Mouse (Mus musculus) kidney, postnatal 0 days (tissue): ENCODE results near the gene Suclg2. TPM values are rescaled to one million over a fixed set of nuclear protein-coding genes. Genes with fewer than 3 reads are reported as not detected.

ENCODE experiments used
- ATAC-seq: fragments of 200-750 bp; cut with Nextera tagmentation; replicated peaks from 2 replicates; pipeline ENCODE4 v1.8.0; 2017; ENCODE audit warnings: low read depth, moderate number of reproducible peaks, moderate TSS enrichment, moderate library complexity; ENCODE audit not compliant: low FRiP score
- DNase-seq: peaks from one replicate; pipeline ENCODE4 v3.0.0-alpha.2; 2016; ENCODE audit warnings: low spot score
- H3K27ac ChIP-seq: fragments of 300-500 bp; sonication (generic); 2 replicates; pipeline ENCODE4 v1.5.1; 2014; ENCODE audit warnings: mild to moderate bottlenecking
- H3K27me3 ChIP-seq: fragments of 300-500 bp; sonication (generic); 2 replicates; pipeline ENCODE4 v1.6.1; 2014; ENCODE audit warnings: low read length, mixed read lengths; ENCODE audit not compliant: insufficient read depth
- H3K36me3 ChIP-seq: fragments of 300-500 bp; sonication (generic); 2 replicates; pipeline ENCODE4 v1.6.1; 2014; ENCODE audit warnings: low read length, mixed read lengths; ENCODE audit not compliant: insufficient read depth
- H3K4me1 ChIP-seq: fragments of 300-500 bp; sonication (generic); replicated peaks from 2 replicates; pipeline ENCODE4 v1.6.1; 2014; ENCODE audit warnings: antibody characterized with exemption, low read length, mixed read lengths; ENCODE audit not compliant: insufficient read depth
- H3K4me2 ChIP-seq: fragments of 300-500 bp; sonication (generic); 2 replicates; pipeline ENCODE4 v1.6.1; 2014; ENCODE audit warnings: mild to moderate bottlenecking, low read length, moderate library complexity, mixed read lengths
- H3K4me3 ChIP-seq: fragments of 300-500 bp; sonication (generic); replicated peaks from 2 replicates; pipeline ENCODE4 v1.5.1; 2014; ENCODE audit warnings: low read depth, low read length
- H3K9ac ChIP-seq: fragments of 300-500 bp; sonication (generic); 2 replicates; pipeline ENCODE4 v1.6.1; 2014; ENCODE audit warnings: low read depth, low read length
- H3K9me3 ChIP-seq: fragments of 300-500 bp; sonication (generic); replicated peaks from 2 replicates; pipeline ENCODE4 v1.6.1; 2016; ENCODE audit warnings: low read length, inconsistent platforms, mixed read lengths
- CTCF ChIP-seq: IDR thresholded peaks from 2 replicates; pipeline ENCODE4 v1.5.1; 2016; ENCODE audit warnings: antibody characterized with exemption, low read depth, mild to moderate bottlenecking, moderate library complexity
- WGBS: fragments of 180-500 bp; shearing (Covaris S2); extraction: QIAGEN DNeasy Blood & Tissue Kit; methylation state at CpG from one replicate; pipeline ENCODE4 v1.1.7; 2014; 5-methylcytosine and 5-hydroxymethylcytosine counted together
- polyA plus RNA-seq: library from polyadenylated mRNA; unstranded; fragments of >200 nt; fragmentation: Nextera tagmentation; extraction: Ambion mirVana; gene quantifications from 2 replicates; pipeline ENCODE4 v1.2.1, GENCODE M21; 2015

Suclg2 gene
- polyA plus RNA-seq, 1 experiment from 2014 or later = 143 TPM

DNA sequence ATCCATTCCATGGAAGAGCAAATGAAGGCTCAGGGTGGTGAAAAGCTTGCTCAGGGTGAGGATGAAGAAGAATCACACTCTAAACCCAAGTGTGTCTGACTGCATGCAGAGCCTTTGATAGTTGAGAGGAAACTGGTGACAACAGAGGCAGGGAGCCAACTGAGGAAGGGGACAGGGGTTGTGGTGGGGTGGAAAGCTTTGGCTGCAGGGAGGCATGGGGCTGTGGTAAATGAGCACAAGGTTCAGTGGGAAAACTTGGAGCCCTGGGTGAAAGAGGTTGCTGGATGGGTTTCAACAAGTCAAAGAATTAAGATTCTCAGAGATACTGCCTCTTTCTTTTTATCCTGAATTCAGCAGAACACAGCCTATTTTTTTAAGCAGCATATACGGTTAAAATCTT is 43.9 kb downstream of the Suclg2 start:
- H3K36me3 ChIP-seq = no peaks in the 10 kb centered on the region
- 36% methylated on average over 1 of the region's 1 CpGs for WGBS

DNA sequence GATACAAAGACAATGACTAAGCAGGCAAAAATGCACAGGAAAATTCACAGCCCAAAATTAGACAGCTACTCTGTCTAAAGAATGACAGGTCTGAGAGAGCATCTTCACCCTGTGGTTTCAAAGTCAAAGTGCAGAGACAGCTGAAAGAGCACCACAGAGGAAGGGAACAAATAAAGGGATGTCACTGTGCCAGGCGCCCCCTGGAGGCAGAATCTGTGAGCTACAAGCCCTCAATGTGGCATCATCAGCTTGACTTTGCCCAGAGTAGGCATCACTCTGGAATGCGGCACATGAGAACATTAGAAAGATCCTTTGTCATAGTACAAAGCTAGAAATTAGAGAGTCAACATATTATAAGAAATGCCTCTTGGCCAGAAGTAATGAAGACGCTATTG is 49.3 kb downstream of the Suclg2 start:
- WGBS = 64% methylated on average over 3 of the region's 3 CpGs
- H3K36me3 ChIP-seq = no peaks in the 10 kb centered on the region
- H3K4me1 ChIP-seq = no peaks in the 10 kb centered on the region
- H3K4me3 ChIP-seq = no peak overlapping the region
- no peak overlapping the region for H3K27ac ChIP-seq
- peak; percentile 62 for TF ChIP-seq CTCF
- no peaks in the 10 kb centered on the region for H3K9me3 ChIP-seq
- no peaks in the 10 kb centered on the region for H3K27me3 ChIP-seq
- no peak overlapping the region for H3K9ac ChIP-seq
- no peak overlapping the region for H3K4me2 ChIP-seq
- DNase-seq = no peak
- no peak for ATAC-seq

More for the DNA sequence above, 43.9 kb downstream of the Suclg2 start:
- no peak overlapping the region for H3K9ac ChIP-seq
- no peak overlapping the region for H3K4me3 ChIP-seq
- no peak overlapping the region for H3K27ac ChIP-seq
- no peaks in the 10 kb centered on the region for H3K27me3 ChIP-seq
- H3K9me3 ChIP-seq = no peaks in the 10 kb centered on the region
- 0 out of 2 replicates have a peak, but pooled peaks cover 1% of the 10 kb centered on the region for H3K4me1 ChIP-seq
- TF ChIP-seq CTCF = no peak
- no peak for DNase-seq
- no peak for ATAC-seq
- no peak overlapping the region for H3K4me2 ChIP-seq

DNA sequence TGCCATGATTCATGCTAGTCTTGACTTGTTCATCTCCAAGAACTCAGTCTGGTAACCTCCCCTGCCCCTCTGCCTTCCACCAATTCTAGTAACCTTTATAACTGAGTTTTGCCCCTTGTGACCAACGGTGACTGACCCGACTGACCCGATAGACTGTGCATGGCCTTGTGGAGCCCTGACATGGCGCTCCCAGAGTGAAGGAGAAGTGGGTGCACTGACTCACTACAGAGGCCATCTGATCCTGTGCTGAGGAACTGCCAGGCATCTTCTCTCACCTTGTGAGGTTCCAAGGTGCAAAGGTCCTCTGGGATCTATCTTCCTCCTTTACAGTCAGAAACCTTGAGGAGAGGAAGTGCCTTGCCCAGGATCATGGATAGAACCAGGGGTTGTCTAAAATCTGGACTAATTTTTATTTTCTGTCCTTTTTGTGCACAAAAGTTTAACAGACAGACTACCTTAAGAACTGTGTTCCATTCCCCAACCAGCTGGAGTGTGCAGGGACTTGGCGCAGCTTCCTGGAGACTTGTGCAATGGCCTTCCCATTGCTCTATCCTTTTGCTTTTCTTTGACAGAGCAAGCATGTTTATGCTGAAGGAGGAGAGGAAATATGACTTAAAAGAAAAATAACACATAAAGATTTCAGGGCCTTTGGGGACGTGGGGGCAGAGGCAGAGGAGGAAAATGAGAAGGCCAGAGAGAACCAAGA is 49.8 kb downstream of the Suclg2 start:
- Histone ChIP-seq H3K4me3 (no peak overlapping the region), H3K9ac (no peak overlapping the region), H3K27me3 (no peaks in the 10 kb centered on the region), H3K4me1 (no peaks in the 10 kb centered on the region), H3K36me3 (no peaks in the 10 kb centered on the region), H3K27ac (no peak overlapping the region), H3K9me3 (no peaks in the 10 kb centered on the region), H3K4me2 (no peak overlapping the region)
- ATAC-seq (no peak), DNase-seq (no peak)
- WGBS = 86% methylated on average over 6 of the region's 6 CpGs
- TF ChIP-seq CTCF = no peak

DNA sequence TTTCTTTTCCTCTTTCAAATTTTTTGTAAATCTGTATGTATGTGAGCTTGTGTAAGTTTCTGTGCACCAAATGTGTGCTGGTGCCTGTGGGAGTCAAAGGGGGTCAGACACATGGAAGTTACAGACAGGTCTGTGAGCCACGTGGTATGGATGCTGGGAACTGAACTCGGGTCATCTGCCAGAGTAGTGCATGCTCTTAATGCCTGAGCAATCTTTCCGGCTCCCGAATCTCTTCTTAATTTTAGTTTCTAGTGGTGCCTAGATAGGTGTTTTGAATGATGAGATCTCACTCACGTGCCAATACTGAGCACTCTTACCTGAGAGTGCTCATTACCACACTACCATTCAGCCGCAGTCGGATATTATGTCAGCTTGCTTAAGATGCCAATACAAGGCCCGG is 60.9 kb downstream of the Suclg2 start:
- Histone ChIP-seq H3K4me3 (no peak overlapping the region), H3K36me3 (0 out of 2 replicates have a peak, but pooled peaks cover 5% of the 10 kb centered on the region), H3K9me3 (no peaks in the 10 kb centered on the region), H3K4me2 (no peak overlapping the region), H3K27me3 (no peaks in the 10 kb centered on the region), H3K4me1 (no peaks in the 10 kb centered on the region), H3K27ac (no peak overlapping the region), H3K9ac (no peak overlapping the region)
- WGBS = 94% methylated on average over 8 of the region's 8 CpGs
- DNase-seq = no peak
- TF ChIP-seq CTCF = no peak
- ATAC-seq = no peak

DNA sequence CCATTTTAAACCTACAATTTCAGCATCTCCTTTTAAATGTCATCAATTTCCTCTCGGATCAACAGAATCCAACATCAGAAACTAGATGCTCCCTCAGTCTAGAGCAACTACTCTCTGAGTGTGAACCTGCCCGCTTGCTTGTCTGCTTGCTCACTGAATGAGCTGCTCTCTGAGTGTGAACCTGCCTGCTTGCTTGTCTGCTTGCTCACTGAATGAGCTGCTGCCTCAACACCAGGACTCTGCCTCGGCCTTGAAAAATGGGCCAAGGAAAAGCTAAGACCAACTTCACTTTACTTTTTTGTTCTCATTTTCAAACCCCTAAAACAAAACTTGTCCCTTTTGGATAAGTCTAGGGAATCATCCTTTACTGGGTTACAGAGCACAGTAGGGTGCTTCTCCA is 64.9 kb downstream of the Suclg2 start:
- Histone ChIP-seq H3K9me3 (no peaks in the 10 kb centered on the region), H3K4me1 (peaks cover 3% of the 10 kb centered on the region), H3K9ac (no peak overlapping the region), H3K27ac (no peak overlapping the region), H3K36me3 (0 out of 2 replicates have a peak, but pooled peaks cover 5% of the 10 kb centered on the region), H3K27me3 (no peaks in the 10 kb centered on the region), H3K4me3 (no peak overlapping the region), H3K4me2 (no peak overlapping the region)
- no peak for TF ChIP-seq CTCF
- no peak for ATAC-seq
- DNase-seq = no peak
- 95% methylated on average over 3 of the region's 3 CpGs for WGBS

DNA sequence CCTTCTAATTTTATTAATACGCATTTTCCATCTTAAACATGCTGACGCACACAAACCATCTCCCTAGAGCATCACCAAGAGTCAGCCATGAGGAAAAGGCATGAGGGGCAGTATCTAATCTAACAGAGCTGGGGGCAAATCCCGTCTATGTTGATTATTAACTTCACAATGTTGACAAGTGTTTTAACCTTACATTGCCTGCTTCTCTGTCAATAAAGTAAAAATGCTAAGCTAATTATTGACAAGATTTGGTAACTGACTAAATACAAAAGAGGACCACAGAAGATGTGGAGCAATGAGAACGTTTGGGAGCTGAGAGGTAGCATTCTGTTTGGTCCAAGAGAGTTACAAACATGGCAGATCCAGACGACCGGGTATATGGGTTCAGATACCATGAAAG is 65.8 kb downstream of the Suclg2 start:
- Histone ChIP-seq H3K4me3 (no peak overlapping the region), H3K4me2 (no peak overlapping the region), H3K27ac (no peak overlapping the region), H3K9ac (no peak overlapping the region), H3K4me1 (peaks cover 3% of the 10 kb centered on the region), H3K36me3 (0 out of 2 replicates have a peak, but pooled peaks cover 5% of the 10 kb centered on the region), H3K9me3 (no peaks in the 10 kb centered on the region), H3K27me3 (no peaks in the 10 kb centered on the region)
- DNase-seq (no peak), ATAC-seq (no peak)
- TF ChIP-seq CTCF = no peak
- WGBS = 68% methylated on average over 6 of the region's 6 CpGs
